Mouse (Mus musculus) thymus, postnatal 0 days (tissue): ENCODE measurements around the gene Itga1. TPM values are rescaled to one million over a fixed set of nuclear protein-coding genes. Genes with fewer than 3 reads are reported as not detected.

Experiments
- polyA plus RNA-seq: library from polyadenylated mRNA; unstranded; fragments of >200 nt; fragmentation: Nextera tagmentation; extraction: Ambion mirVana; gene quantifications from 2 replicates; pipeline ENCODE4 v1.2.1, GENCODE M21; 2015

Gene Itga1
- polyA plus RNA-seq, 1 experiment from 2014 or later: 2.5 TPM

Other genes starting within 250 kb of the Itga1 start
- 0.54 and 1.4 TPM in 2 replicates for gene Itga2, start 169.9 kb downstream of the Itga1 start, polyA plus RNA-seq
- 6.5 and 7.8 TPM in 2 replicates for gene Pelo, start 11.8 kb downstream of the Itga1 start, polyA plus RNA-seq
- 2.0 and 2.6 TPM in 2 replicates for gene Gm49395, start within 50 bp of the Itga1 start, polyA plus RNA-seq